Mouse (Mus musculus) granulocyte monocyte progenitor cell, adult 5-6 weeks (primary cell): ENCODE measurements at regions not wholly inside any gene's neighbourhood (a gene's known extent, or its start where the extent isn't known, plus 50 kb on each side); places are given as distances from the start of the nearest gene placed in this dataset.
A peak's percentile ranks its signal among the peaks of the same experiment; 100 is the strongest.

Source experiments
- ATAC-seq: replicated peaks from 2 replicates; pipeline ENCODE4 v1.8.0; 2016; ENCODE audit warnings: mild to moderate bottlenecking, moderate TSS enrichment, inconsistent platforms; ENCODE audit not compliant: poor library complexity, severe bottlenecking

DNA sequence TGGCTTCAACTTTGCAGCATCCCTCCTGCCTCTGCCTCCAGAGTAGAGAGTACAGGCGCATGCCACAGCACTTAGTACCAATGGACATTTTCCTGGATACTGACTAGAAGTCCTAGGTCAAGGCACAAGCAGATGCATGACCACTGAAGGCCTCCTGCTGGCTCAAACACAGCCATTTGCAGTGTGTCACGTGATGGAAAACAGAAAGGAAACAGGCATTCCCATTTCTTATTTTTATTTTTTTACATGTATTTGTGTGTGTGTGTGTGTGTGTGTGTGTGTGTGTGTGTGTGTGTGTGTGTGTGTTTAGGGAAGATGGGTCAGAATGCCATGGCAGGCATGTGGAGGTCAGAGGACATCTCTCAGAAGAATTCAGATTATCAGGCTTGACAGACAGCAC lies 65.6 kb downstream of the Thap12 start:
- ATAC-seq: no peak

DNA sequence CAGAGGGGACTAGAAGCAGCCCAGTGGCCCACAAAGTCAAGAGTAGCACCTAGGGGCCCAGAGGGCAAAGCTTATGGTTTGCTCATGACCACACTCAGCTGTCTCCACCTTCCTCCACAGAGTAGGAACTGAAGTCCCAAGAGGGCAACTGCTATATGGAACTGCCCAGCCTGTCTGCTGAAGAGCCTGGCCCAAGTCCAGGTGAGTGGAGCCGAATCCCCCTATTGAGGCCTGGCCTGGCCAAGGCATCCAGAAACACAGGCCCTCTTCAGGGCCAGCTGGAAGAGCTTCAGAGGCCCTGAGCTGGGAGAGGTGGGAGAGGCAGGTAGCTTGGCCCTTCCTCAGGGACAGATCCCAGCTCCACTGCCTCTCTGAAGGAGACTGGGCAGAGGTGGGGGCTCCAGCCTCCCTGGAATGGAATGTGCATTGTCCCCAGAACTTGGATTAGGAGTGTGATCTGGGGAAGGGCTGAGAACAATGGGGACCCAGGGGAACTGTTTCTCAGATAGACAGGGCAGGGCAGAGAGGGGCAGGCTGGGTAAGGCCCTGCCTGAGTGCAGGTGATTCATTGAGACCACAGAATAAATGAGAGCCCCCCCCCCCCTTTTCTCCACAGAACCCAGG lies 65.7 kb upstream of the Wnt11 start:
- peak; percentile 23; the same call in 1 of the 2 replicates for ATAC-seq

DNA sequence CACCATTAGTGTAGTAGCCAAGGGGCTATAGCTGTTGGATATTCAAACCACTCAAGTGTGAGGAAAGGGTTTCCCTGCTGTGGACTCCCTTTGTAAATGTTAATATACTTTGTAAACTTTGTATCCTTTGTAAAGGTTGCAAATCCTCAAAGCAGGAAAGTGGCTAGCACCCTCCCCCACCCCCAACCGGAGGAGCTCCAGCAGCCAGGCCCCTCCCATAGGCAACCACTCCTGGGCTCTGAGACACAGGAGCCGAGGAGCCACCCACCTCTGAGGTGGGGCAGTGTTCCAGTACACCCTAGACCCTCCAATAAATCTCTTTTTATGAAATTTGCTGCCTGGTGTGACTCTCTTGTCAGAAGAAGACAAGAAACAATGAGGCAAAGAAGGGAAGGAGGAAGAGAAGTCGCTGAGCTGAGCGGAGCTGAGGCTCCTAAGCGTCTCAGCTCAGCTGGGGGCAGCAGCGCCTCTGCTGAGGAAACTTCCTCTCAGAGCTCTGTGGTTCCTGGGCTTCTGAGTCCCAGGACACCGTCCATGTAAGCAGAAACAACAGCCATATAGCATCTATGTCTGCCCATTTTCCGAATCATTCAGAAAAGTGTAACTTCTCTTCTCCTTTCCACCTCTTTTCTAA lies 64.5 kb upstream of the Wnt11 start:
- ATAC-seq: peak; percentile 69

DNA sequence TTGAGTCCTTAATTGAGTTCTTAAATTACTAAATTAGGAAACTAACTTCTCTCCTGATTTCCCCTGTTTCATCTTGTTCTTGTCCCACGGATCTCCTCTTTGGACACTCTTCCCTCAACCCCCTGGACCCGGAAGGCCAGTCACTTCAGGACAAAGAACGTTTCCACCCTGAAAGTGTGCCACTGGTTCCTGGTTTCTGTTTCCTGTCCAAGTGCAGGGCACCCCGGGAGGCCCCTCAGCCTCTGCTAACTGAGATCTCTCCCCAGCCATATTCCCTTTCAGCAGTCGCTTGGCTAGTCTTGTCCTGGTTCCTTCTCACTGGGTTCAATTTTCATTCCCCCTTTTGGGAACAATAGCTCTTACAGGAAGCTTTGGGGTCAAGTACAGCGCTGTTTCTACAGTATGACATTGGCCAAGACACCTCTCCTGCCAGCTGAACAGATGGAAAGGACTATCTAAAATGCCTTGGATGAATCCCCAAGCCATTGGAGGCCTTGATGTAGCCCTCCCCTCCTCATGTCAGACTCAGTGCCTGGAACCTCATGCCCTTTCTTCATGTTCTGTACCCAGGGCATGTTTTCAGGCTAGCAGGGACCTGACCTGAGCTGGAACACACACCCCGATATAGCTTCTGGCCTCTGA lies 63.7 kb upstream of the Wnt11 start:
- peak; percentile 58 for ATAC-seq

DNA sequence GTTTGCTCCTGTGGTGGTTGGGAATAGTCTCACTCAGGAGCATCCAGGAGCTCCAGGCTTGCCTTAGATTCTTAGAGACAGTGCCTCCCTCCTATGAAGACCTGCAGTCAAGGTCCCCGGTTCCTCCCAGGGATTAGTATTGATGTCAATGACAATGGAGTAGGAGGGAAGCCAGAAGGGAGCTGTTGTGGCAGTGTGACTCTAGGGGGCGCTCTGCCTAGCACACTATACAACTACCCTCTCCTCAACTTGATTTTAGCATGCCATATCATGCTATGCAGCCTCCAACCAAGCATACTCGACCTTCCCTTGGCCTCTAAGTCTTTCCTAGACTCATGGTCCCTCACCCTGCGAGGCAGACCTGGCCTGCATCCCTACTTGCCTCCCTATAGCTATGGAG lies 60.3 kb upstream of the Wnt11 start:
- no peak for ATAC-seq

DNA sequence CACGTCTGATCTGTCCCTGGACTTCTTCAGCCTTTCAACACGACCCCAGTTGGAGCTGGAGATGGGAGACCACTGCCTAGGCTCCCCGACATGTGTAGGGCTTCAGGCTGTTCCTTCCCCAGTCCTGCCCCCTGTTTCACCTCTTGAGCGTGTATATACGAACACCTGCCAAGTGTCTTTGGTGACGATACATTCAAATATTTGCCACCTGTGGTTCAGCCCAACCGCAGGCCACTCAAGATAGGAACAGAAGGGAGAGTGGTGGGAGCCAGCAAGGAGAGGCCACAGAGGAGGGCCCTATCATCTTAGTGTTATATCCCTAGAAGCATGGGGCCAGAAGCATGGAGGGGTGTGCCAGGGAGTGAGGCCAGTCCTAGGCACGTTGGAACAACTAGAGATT lies 59.9 kb upstream of the Wnt11 start:
- ATAC-seq: no peak

DNA sequence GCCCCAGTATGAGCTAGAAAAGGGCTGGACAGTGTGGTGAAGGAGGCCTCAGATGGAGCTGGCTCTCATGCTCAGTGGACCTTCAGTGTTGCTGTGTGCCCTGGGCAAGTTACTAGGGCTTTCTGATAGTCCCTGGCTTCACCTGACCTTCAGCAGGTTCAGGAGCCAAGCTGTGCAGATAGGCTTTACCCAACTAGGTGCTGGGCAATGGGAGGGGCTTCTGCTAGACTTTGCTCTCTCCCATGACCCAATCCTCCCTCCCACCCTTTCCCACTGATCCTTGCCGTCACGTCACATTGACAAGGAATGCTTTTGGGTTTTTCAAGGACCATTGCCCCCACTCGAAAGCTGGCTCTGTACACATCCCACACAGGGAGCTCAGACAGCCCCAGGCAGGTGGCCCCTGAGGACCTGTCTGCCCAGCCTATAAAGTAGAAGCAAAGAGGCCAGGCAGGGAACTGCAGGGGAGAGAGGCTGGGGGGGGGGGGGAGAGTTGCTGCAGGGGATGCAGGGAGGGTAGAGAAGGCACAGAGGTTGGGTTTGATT lies 57.5 kb upstream of the Wnt11 start:
- no peak for ATAC-seq

DNA sequence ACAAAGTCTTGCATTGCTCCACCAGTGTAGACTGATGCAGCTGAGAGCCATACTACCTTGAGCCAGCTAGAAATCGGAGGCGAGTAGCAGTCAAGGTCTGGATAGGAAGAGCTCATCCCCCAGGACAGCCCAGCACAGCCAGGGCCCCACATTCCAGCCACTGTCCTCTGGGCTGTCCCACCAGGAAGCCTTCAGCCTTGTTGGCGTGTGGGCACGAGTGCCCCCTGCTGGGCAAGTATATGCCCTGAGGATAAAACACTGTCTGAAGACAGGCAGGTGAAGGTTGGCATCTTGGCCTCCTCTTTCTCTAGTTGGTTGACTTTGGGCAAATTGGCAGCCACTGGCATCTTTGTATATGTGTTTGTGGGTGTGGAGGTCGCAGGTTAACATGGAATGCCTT lies 56.0 kb upstream of the Wnt11 start:
- ATAC-seq: peak; percentile 91

DNA sequence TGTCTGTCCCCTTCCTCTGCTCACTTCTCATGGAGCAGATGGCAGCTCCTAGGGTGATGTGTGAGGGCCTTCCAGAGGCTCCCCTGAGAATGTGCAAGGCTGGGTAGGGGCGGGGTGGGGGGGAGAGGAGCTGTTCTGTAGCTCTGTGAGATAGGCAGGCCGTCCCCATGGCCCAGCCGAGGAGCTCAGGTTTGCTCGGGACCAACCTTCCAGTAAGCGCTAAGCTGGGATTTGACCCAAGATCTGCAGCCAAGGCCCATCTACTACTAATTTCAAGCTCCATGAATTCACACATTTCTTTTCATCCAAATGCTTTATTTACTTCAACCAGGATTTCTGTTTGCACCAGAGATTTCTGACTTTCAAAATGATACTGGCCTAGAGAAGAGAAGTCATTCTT lies 51.4 kb upstream of the Wnt11 start:
- ATAC-seq: no peak

DNA sequence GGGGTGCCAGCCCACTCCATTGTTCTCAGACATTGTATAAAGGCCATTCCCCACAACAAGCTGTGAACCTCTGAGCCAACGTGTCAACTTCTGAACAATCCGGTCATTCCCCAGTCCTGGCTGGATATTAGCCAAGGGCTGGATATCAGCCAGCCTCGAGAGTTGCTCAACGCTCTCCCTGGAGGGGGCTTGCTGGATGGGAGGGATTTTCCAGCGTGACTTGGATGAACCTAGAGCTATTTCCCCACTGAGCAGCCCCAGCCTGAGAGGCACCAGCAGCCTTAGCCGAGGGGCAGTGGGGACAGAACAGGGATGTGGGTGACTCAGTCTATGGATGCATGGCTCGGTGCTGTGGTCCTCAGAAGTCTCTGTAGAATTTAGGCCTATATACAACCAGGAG lies 51.0 kb upstream of the Wnt11 start:
- no peak for ATAC-seq

DNA sequence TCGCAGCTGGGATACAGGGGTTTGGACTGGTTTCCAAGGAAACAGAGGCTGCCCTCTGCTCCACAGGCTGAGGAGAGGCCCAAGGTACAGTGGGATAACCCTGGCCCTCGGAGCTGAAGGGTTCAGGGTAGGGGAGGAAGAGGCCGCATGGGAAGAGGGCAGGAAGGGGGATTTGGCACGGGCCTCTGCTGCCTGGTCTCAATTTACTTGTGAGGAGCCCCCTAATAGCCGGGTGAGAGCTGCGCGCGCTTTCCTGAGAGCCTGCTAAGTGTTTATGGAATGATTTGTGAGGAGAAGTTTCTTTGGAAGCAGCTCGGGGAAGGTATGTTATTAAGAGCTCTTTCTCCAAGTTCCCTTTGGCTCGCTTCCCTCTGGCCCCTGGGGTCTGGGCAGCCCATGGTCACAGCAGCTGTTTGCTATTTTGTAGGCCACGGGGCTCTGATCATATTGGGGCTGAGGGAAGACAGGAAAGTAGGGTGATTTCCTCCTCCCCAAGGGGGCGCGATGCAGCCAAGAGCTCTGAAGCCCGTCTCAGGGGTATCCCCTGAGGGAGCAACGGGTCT lies 50.5 kb upstream of the Wnt11 start:
- no peak for ATAC-seq
